Mouse (Mus musculus) liver, embryonic 14.5 days (tissue): ENCODE results near the gene Ccdc159. TPM values are rescaled to one million over a fixed set of nuclear protein-coding genes. Genes with fewer than 3 reads are reported as not detected.

Experiments used
- ATAC-seq: fragments of 200-750 bp; cut with Nextera tagmentation; 2 replicates; pipeline ENCODE4 v1.8.0; 2017; ENCODE audit warnings: moderate number of reproducible peaks, mild to moderate bottlenecking, moderate library complexity; ENCODE audit not compliant: insufficient read depth
- DNase-seq, 3 experiments: peaks; one replicate each; pipeline ENCODE4 v3.0.0-alpha.2; 2012 to 2013; ENCODE audit warnings: low read depth in 3 of 3, low spot score in 3 of 3
- H3K27ac ChIP-seq: fragments of 300-500 bp; sonication (generic); 2 replicates; pipeline ENCODE4 v1.5.1; 2014; ENCODE audit warnings: moderate library complexity, mild to moderate bottlenecking, control low read depth, inconsistent platforms
- H3K27me3 ChIP-seq: fragments of 300-500 bp; sonication (generic); 2 replicates; pipeline ENCODE4 v1.6.1; 2014; ENCODE audit warnings: mild to moderate bottlenecking, low read length, moderate library complexity; ENCODE audit not compliant: control insufficient read depth, insufficient read depth
- H3K36me3 ChIP-seq: fragments of 300-500 bp; sonication (generic); replicated peaks from 2 replicates; pipeline ENCODE4 v1.6.1; 2014; ENCODE audit warnings: low read depth; ENCODE audit not compliant: control insufficient read depth, insufficient read depth
- H3K4me1 ChIP-seq, 2 experiments: fragments of 200-500 bp in 1 of 2; fragments of 300-500 bp in 1 of 2; sonication (generic) in 1 of 2; replicated peaks; 2 replicates each; pipeline ENCODE4 v1.6.1; 2012 to 2014; ENCODE audit warnings: antibody characterized with exemption in 1 of 2, inconsistent platforms in 1 of 2, low read length in 1 of 2; ENCODE audit not compliant: control insufficient read depth in 2 of 2, insufficient read depth in 2 of 2
- H3K4me2 ChIP-seq: fragments of 300-500 bp; sonication (generic); 2 replicates; pipeline ENCODE4 v1.6.1; 2014; ENCODE audit warnings: low read depth, mild to moderate bottlenecking, control low read depth, moderate library complexity
- H3K4me3 ChIP-seq, 2 experiments: fragments of 200-500 bp in 1 of 2; fragments of 300-500 bp in 1 of 2; sonication (generic) in 1 of 2; 2 replicates each; pipeline ENCODE4 v1.5.1; 2012 to 2014; ENCODE audit warnings: low read depth in 2 of 2, low read length in 2 of 2, mild to moderate bottlenecking in 2 of 2, control low read depth in 1 of 2, inconsistent platforms in 1 of 2, moderate library complexity in 1 of 2; ENCODE audit not compliant: insufficient read depth in 1 of 2
- H3K9ac ChIP-seq: fragments of 300-500 bp; sonication (generic); replicated peaks from 2 replicates; pipeline ENCODE4 v1.6.1; 2014; ENCODE audit warnings: mild to moderate bottlenecking, control low read depth, moderate library complexity
- H3K9me3 ChIP-seq: fragments of 300-500 bp; sonication (generic); 2 replicates; pipeline ENCODE4 v1.6.1; 2016; ENCODE audit warnings: low read length, mixed read lengths; ENCODE audit not compliant: control insufficient read depth
- CTCF ChIP-seq: IDR thresholded peaks from 2 replicates; pipeline ENCODE4 v1.5.1; 2016; ENCODE audit warnings: antibody characterized with exemption, low read depth, control low read depth
- EP300 ChIP-seq: IDR thresholded peaks from 2 replicates; pipeline ENCODE4 v1.6.1; 2016; ENCODE audit warnings: antibody characterized with exemption, low read depth
- WGBS: fragments of 180-500 bp; shearing (Covaris S2); extraction: QIAGEN DNeasy Blood & Tissue Kit; methylation state at CpG from one replicate; pipeline ENCODE4 v1.1.7; 2014; ENCODE audit not compliant: insufficient replicate concordance; 5-methylcytosine and 5-hydroxymethylcytosine counted together
- polyA plus RNA-seq, 2 experiments: library from polyadenylated mRNA; depleted of rRNA in 1 of 2; stranded (reverse) in 1 of 2; unstranded in 1 of 2; fragments of >200 nt; fragmentation: Nextera tagmentation in 1 of 2; extraction: Ambion mirVana in 1 of 2; gene quantifications; 2 replicates each; pipeline versions ENCODE4 v1.2.1 to v1.2.3; 2012 to 2014

Gene Ccdc159
- polyA plus RNA-seq, 2 experiments: 0.52 to 1.4 TPM

GRCm38 (mm10) chr9:21925506-21925905, 1.8 kb upstream of the Ccdc159 start:
- Histone ChIP-seq H3K36me3 (no peaks in the 10 kb centered on the region), H3K27me3 (no peaks in the 10 kb centered on the region), H3K9ac (no peak overlapping the region), H3K4me1 (peaks cover 8 to 20% of the 10 kb centered on the region in 2 experiments), H3K4me3 (no peak overlapping the region), H3K4me2 (no peak overlapping the region; the same call in 1 of the 2 replicates), H3K27ac (no peak overlapping the region), H3K9me3 (no peaks in the 10 kb centered on the region)
- TF ChIP-seq EP300: no peak
- TF ChIP-seq CTCF: no peak
- ATAC-seq (no peak), DNase-seq (no peak)
- WGBS: 78% methylated on average over 1 of the region's 1 CpGs

GRCm38 (mm10) chr9:21926155-21926554, 1.1 kb upstream of the Ccdc159 start:
- DNase-seq (no peak), ATAC-seq (no peak)
- Histone ChIP-seq H3K27me3 (no peaks in the 10 kb centered on the region), H3K4me2 (peak overlapping the region; percentile 54), H3K4me1 (peaks cover 8 to 20% of the 10 kb centered on the region in 2 experiments), H3K9me3 (no peaks in the 10 kb centered on the region), H3K27ac (no peak overlapping the region), H3K36me3 (no peaks in the 10 kb centered on the region), H3K4me3 (peak overlapping the region in 1 of 2 experiments; percentile 46; a peak in 2 of 4 replicates), H3K9ac (no peak overlapping the region)
- WGBS: 57% methylated on average over 6 of the region's 6 CpGs
- TF ChIP-seq CTCF (no peak), EP300 (no peak)

- DNase-seq: no peak
- H3K4me1 ChIP-seq: peaks cover 8 to 20% of the 10 kb centered on the region in 2 experiments
Measured at GRCm38 (mm10) chr9:21926784-21927183, 487 bp upstream of the Ccdc159 start.

GRCm38 (mm10) chr9:21929208-21929607, 1.9 kb downstream of the Ccdc159 start:
- ATAC-seq (no peak), DNase-seq (no peak)
- H3K4me1 ChIP-seq: peaks cover 0 to 13% of the 10 kb centered on the region in 2 experiments; a peak in 3 of 4 replicates
- H3K9me3 ChIP-seq: no peaks in the 10 kb centered on the region
- no peak overlapping the region for H3K4me2 ChIP-seq
- no peak overlapping the region for H3K4me3 ChIP-seq
- TF ChIP-seq EP300: no peak
- TF ChIP-seq CTCF: no peak
- no peaks in the 10 kb centered on the region for H3K27me3 ChIP-seq
- no peak overlapping the region for H3K27ac ChIP-seq
- 56% methylated on average over 3 of the region's 3 CpGs for WGBS
- H3K36me3 ChIP-seq: no peaks in the 10 kb centered on the region
- no peak overlapping the region for H3K9ac ChIP-seq

More at GRCm38 (mm10) chr9:21926784-21927183, 487 bp upstream of the Ccdc159 start:
- no peak overlapping the region for H3K27ac ChIP-seq
- H3K27me3 ChIP-seq: no peaks in the 10 kb centered on the region
- ATAC-seq: no peak
- no peak for TF ChIP-seq EP300
- no peak for TF ChIP-seq CTCF
- H3K36me3 ChIP-seq: no peaks in the 10 kb centered on the region
- peak overlapping the region; percentile 54 for H3K4me2 ChIP-seq
- peak overlapping the region; percentile 26 to 46 for H3K4me3 ChIP-seq
- H3K9ac ChIP-seq: no peak overlapping the region; the same call in 1 of the 2 replicates
- H3K9me3 ChIP-seq: no peaks in the 10 kb centered on the region
- 8% methylated on average over 6 of the region's 6 CpGs for WGBS

GRCm38 (mm10) chr9:21932006-21932405, 4.7 kb downstream of the Ccdc159 start:
- ATAC-seq: no peak
- TF ChIP-seq EP300 (no peak), CTCF (no peak)
- no peak overlapping the region for H3K4me3 ChIP-seq

More at GRCm38 (mm10) chr9:21932006-21932405, 4.7 kb downstream of the Ccdc159 start:
- Histone ChIP-seq H3K9ac (no peak overlapping the region), H3K27ac (no peak overlapping the region), H3K4me2 (no peak overlapping the region), H3K4me1 (peaks cover 0 to 4% of the 10 kb centered on the region in 2 experiments; a peak in 2 of 4 replicates), H3K9me3 (no peaks in the 10 kb centered on the region), H3K36me3 (no peaks in the 10 kb centered on the region), H3K27me3 (no peaks in the 10 kb centered on the region)
- 49% methylated on average over 2 of the region's 2 CpGs for WGBS
- DNase-seq: no peak
